10 mouse cellular contexts compared by ENCODE assay signal in the genomic region with DNA sequence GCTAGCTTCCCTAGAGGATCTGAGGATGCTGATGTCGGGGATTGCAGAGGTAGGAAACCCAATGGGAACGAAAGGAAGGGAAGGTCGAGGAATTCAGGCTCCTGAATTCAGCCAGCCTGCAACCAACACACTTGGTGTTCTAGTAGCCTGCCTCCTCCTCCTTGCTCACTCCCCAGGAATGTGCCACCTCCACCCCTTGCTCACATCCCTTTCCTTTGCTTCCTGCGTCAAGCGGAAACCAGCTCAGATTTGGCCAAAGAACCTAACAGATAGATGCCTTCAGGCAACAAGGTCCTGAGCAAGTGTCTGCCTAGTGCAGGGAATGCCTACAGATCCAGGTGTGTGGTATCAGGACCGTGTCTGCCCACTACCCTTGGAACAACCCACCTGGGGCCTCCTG. TPM values are rescaled to one million over a fixed set of nuclear protein-coding genes. Genes with fewer than 3 reads are reported as not detected.
DNase-seq lines count a peak whose midpoint lies in the region; ATAC-seq and TF ChIP-seq lines count a peak whose summit lies in the region.
"Had no signal": no experiment of that assay in that cellular context is flagged by ENCODE, and none has a peak within 500 bp of the region (broad histone marks: within the 10 kb centered on the region; RNA-seq: fewer than 3 reads in every experiment).

No protein-coding gene starts in this region.

- H3K4me2 ChIP-seq in kidney, embryonic 14.5 days (replicated peaks; ENCODE audit: low read depth, low read length) = peak overlapping the region; percentile 27
- no peak overlapping the region for H3K4me2 ChIP-seq in heart, embryonic 12.5 days
- peak overlapping the region; percentile 27 for H3K4me2 ChIP-seq in myocyte (ENCODE audit: low read depth)

- WGBS in kidney, embryonic 14.5 days = 48% methylated on average over 6 of the region's 6 CpGs
- WGBS in heart, embryonic 12.5 days = 33% methylated on average over 6 of the region's 6 CpGs

- ATAC-seq in kidney, embryonic 14.5 days (ENCODE audit: low FRiP score, low TSS enrichment) = no peak
- no peak for ATAC-seq in heart, embryonic 12.5 days (ENCODE audit: insufficient number of reproducible peaks, low FRiP score)

- no peak overlapping the region for H3K4me3 ChIP-seq in kidney, embryonic 14.5 days (ENCODE audit: low read length)
- H3K4me3 ChIP-seq in heart, embryonic 12.5 days = no peak overlapping the region
- no peak overlapping the region for H3K4me3 ChIP-seq in myocyte

- no peak for TF ChIP-seq POLR2A in myocyte (IDR thresholded peaks at IDR 0.05; ENCODE audit: insufficient read length, low read depth)

- no peak for DNase-seq in kidney, postnatal 10 days
- peak; percentile 5 to 39 for DNase-seq in kidney, postnatal 4 days
- no peak for DNase-seq in right cerebral cortex, postnatal 25 days
- DNase-seq in retina, embryonic 14.5 days (ENCODE audit: low spot score) = no peak
- no peak for DNase-seq in right cerebral cortex, postnatal 4 days
- DNase-seq: layer of hippocampus, adult 9-11 months; thymus, postnatal 14 days had no signal

- H3K27ac ChIP-seq in kidney, embryonic 14.5 days (ENCODE audit: low read depth, low read length) = peak overlapping the region; percentile 73; the same call in 1 of the 2 replicates
- peak overlapping the region; percentile 42; the same call in 1 of the 2 replicates for H3K27ac ChIP-seq in heart, embryonic 12.5 days (ENCODE audit: poor library complexity, severe bottlenecking)

- H3K9ac ChIP-seq in kidney, embryonic 14.5 days (ENCODE audit: low read depth, low read length) = no peak overlapping the region
- H3K9ac ChIP-seq in heart, embryonic 12.5 days = no peak overlapping the region

- peaks cover 42% of the 10 kb centered on the region for H3K4me1 ChIP-seq in kidney, embryonic 14.5 days (ENCODE audit: control insufficient read depth, insufficient read depth, low read length)
- H3K4me1 ChIP-seq in heart, embryonic 12.5 days (replicated peaks) = peaks cover 36% of the 10 kb centered on the region

- H3K9me3 ChIP-seq in kidney, embryonic 14.5 days (ENCODE audit: control insufficient read depth, low read length) = no peaks in the 10 kb centered on the region
- H3K9me3 ChIP-seq in heart, embryonic 12.5 days (replicated peaks) = no peaks in the 10 kb centered on the region

- peaks cover 19% of the 10 kb centered on the region for H3K27me3 ChIP-seq in kidney, embryonic 14.5 days (ENCODE audit: control insufficient read depth, insufficient read depth, low read length)
- peaks cover 51% of the 10 kb centered on the region for H3K27me3 ChIP-seq in heart, embryonic 12.5 days (replicated peaks)
- H3K27me3 ChIP-seq in myocyte (ENCODE audit: control insufficient read depth, insufficient read depth, insufficient read length) = no peaks in the 10 kb centered on the region

- H3K36me3 ChIP-seq in kidney, embryonic 14.5 days (ENCODE audit: control insufficient read depth, insufficient read depth, low read length) = no peaks in the 10 kb centered on the region
- H3K36me3 ChIP-seq in heart, embryonic 12.5 days = no peaks in the 10 kb centered on the region
- no peaks in the 10 kb centered on the region for H3K36me3 ChIP-seq in myocyte (ENCODE audit: control insufficient read depth, insufficient read depth)

- H3ac ChIP-seq in myocyte (ENCODE audit: control insufficient read depth, insufficient read length) = no peak overlapping the region

- no peaks in the 10 kb centered on the region for H3K79me2 ChIP-seq in myocyte (ENCODE audit: control insufficient read depth, insufficient read depth)

TF ChIP-seq in myocyte, 11 proteins besides CTCF, POLR2A, EP300 and RAD21:
- no peak for TF ChIP-seq REST (IDR thresholded peaks at IDR 0.05; ENCODE audit: insufficient read depth, insufficient read length)
- no peak for TF ChIP-seq MYOD1 (IDR thresholded peaks at IDR 0.05; ENCODE audit: control insufficient read depth in 1 of 3, insufficient read length in 2 of 3, low read depth in 2 of 3)
- TF ChIP-seq SRF (IDR thresholded peaks at IDR 0.05; ENCODE audit: control insufficient read depth, insufficient read length, low read depth) = no peak
- TF ChIP-seq MYOG (IDR thresholded peaks at IDR 0.05; ENCODE audit: control insufficient read depth in 1 of 3, insufficient read depth in 1 of 3, insufficient read length in 2 of 3, low read depth in 2 of 3) = no peak
- TF ChIP-seq USF1 (IDR thresholded peaks at IDR 0.05; ENCODE audit: low read depth) = no peak
- no peak for TF ChIP-seq TCF3 (IDR thresholded peaks at IDR 0.05; ENCODE audit: insufficient read length, low read depth)
- TF ChIP-seq MAX (IDR thresholded peaks at IDR 0.05; ENCODE audit: low read depth) = no peak
- TF ChIP-seq CEBPB (IDR thresholded peaks at IDR 0.05; ENCODE audit: insufficient read depth, poor library complexity, severe bottlenecking) = no peak
- TF ChIP-seq E2F4 (IDR thresholded peaks at IDR 0.05; ENCODE audit: insufficient read depth) = no peak
- TF ChIP-seq TCF12 (IDR thresholded peaks at IDR 0.05; ENCODE audit: insufficient read depth, poor library complexity, severe bottlenecking) = no peak
- no peak for TF ChIP-seq POLR2AphosphoS2 (IDR thresholded peaks at IDR 0.05; ENCODE audit: insufficient read length, low read depth)

RNA-seq across cellular contexts. Expression of a gene that starts 4.0 kb away (rescaled TPM):
- 8.7 and 21.0 TPM in 2 replicates for polyA plus RNA-seq in kidney, embryonic 14.5 days (2014; fragmentation: Nextera tagmentation; extraction: Ambion mirVana)
- polyA plus RNA-seq in heart, embryonic 12.5 days (2016; fragmentation: Nextera tagmentation; extraction: Ambion mirVana) = 10.8 and 12.8 TPM in 2 replicates
- polyA plus RNA-seq in myocyte (2012; fragmentation: generic; extraction: Trizol) = 1.3 TPM

RNA-seq across cellular contexts. Expression of a gene that starts 20.1 kb away (rescaled TPM):
- 6.8 and 11.3 TPM in 2 replicates for polyA plus RNA-seq in kidney, embryonic 14.5 days (2014; fragmentation: Nextera tagmentation; extraction: Ambion mirVana)
- polyA plus RNA-seq in heart, embryonic 12.5 days (2016; fragmentation: Nextera tagmentation; extraction: Ambion mirVana) = 6.6 and 7.0 TPM in 2 replicates
- polyA plus RNA-seq in myocyte (2012; fragmentation: generic; extraction: Trizol) = 9.2 TPM

RNA-seq across cellular contexts. Expression of a gene that starts 34.7 kb away (rescaled TPM):
- 72.7 and 101 TPM in 2 replicates for polyA plus RNA-seq in kidney, embryonic 14.5 days (2014; fragmentation: Nextera tagmentation; extraction: Ambion mirVana)
- 73.3 and 74.4 TPM in 2 replicates for polyA plus RNA-seq in heart, embryonic 12.5 days (2016; fragmentation: Nextera tagmentation; extraction: Ambion mirVana)
- polyA plus RNA-seq in myocyte (2012; fragmentation: generic; extraction: Trizol) = 55.8 TPM

RNA-seq across cellular contexts. Expression of a gene that starts 37.9 kb away (rescaled TPM):
- polyA plus RNA-seq in kidney, embryonic 14.5 days (2014; fragmentation: Nextera tagmentation; extraction: Ambion mirVana) = 0.49 and 0.54 TPM in 2 replicates
- not detected in 2 replicates for polyA plus RNA-seq in heart, embryonic 12.5 days (2016; fragmentation: Nextera tagmentation; extraction: Ambion mirVana)
- polyA plus RNA-seq in myocyte (2012; fragmentation: generic; extraction: Trizol) = not detected

RNA-seq across cellular contexts. Expression of a gene that starts 42.0 kb away (rescaled TPM):
- polyA plus RNA-seq in kidney, embryonic 14.5 days (2014; fragmentation: Nextera tagmentation; extraction: Ambion mirVana) = 0.55 TPM in 1 of 2 replicates, not detected in the other
- polyA plus RNA-seq in heart, embryonic 12.5 days (2016; fragmentation: Nextera tagmentation; extraction: Ambion mirVana) = not detected in 2 replicates
- polyA plus RNA-seq in myocyte (2012; fragmentation: generic; extraction: Trizol) = 0.48 TPM

Comparison
In these comparisons a context has a peak if more than half of its experiments do, and no peak if none do; other contexts are left out.
1. DNase-seq: peak in kidney, postnatal 4 days (2 of 2); none in kidney, postnatal 10 days (single experiment), right cerebral cortex, postnatal 25 days (single experiment), retina, embryonic 14.5 days (single experiment) and right cerebral cortex, postnatal 4 days (single experiment).